Mouse (Mus musculus): Measurements from ENCODE around the gene Sphk1. TPM values are rescaled to one million over a fixed set of nuclear protein-coding genes. Genes with fewer than 3 reads are reported as not detected.

Gene Sphk1
- polyA plus RNA-seq, 1 experiment = 0.10 TPM

DNA sequence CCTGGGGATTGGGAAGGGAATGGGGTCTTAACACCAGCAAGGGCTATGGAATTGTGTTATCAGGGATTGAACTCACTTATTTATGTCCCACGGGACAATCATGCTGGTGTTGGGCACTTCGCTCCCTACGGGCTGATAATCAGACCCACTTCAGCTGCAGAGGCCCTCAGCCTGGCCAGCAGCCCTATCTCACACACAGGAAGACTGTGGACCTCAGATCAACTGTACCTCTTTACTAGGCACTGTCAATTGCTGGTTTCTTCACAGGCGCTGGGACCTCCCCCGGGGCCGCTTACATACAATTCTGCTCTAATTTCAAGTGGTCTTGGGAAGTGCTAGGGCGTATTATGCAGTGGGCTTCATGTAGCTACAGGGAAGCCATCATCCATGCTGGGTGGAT lies 6.0 kb downstream of the Sphk1 start:
- Histone ChIP-seq H3K9me3 (no peaks in the 10 kb centered on the region), H3K4me3 (replicated peaks) (peak overlapping the region; percentile 70), H3K27me3 (replicated peaks) (peaks cover 55% of the 10 kb centered on the region), H3K36me3 (replicated peaks; ENCODE audit: low read length) (peaks cover 62% of the 10 kb centered on the region), H3K4me1 (peaks cover 90% of the 10 kb centered on the region)
- TF ChIP-seq GATA1 (IDR thresholded peaks at IDR 0.05; ENCODE audit: borderline replicate concordance, low read length) (no peak), FLI1 (IDR thresholded peaks at IDR 0.05; ENCODE audit: low read length) (no peak)

DNA sequence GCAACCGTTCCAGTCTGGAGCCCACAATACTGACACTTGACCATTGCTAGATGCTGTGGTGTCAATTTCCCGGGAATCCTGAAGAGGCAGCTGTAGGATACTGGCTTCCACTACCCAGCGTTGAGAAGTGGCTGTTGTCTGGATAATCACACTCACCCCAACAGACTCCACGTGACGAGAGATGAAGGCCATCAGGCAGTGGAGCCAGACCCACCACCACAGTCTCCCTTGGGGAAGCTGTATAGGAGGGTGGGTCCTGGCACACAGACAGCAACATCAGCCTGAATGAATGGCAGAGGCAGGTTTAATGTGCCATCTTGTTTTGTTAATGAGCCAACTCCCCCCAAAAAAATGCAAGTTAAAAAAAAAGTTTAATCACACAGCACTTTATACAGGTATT lies 6.7 kb downstream of the Sphk1 start:
- Histone ChIP-seq H3K36me3 (replicated peaks; ENCODE audit: low read length) (peaks cover 69% of the 10 kb centered on the region), H3K4me1 (peaks cover 86% of the 10 kb centered on the region), H3K9me3 (no peaks in the 10 kb centered on the region), H3K4me3 (replicated peaks) (no peak overlapping the region), H3K27me3 (replicated peaks) (peaks cover 48% of the 10 kb centered on the region)
- TF ChIP-seq GATA1 (IDR thresholded peaks at IDR 0.05; ENCODE audit: borderline replicate concordance, low read length) (no peak), FLI1 (IDR thresholded peaks at IDR 0.05; ENCODE audit: low read length) (no peak)

DNA sequence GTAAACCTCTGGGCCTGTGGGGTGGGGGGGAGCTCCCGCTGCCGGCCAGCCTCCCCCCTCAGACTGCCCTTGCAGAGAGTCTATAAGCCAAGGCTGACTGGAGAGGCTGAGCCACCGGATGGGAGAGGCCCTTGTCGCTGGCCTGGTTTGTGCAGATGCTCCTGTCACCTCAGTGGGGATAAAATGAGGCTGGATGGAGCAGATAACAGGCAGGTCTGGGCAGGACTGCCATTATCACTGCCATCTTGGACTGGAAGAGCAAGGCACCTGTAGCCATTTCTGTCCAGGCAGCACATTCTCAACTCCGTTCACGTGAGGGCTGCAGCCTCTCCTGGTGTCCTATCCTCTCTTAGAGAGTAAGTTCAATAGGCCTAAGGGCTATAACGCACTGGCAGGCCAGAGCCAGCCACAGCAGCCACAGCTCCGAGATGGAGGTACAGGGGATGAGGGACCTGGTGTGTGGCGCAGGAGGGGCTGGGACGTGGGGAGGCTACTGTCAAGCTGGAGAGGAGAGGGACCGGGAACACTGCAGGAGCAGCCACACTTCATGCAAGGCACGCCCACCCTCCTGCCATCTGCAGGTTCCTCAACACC lies 7.5 kb downstream of the Sphk1 start:
- H3K27me3 ChIP-seq (replicated peaks) = peaks cover 40% of the 10 kb centered on the region
- H3K9me3 ChIP-seq = no peaks in the 10 kb centered on the region
- H3K4me3 ChIP-seq (replicated peaks) = peak overlapping the region; percentile 20
- no peak for TF ChIP-seq FLI1 (IDR thresholded peaks at IDR 0.05; ENCODE audit: low read length)
- TF ChIP-seq GATA1 (IDR thresholded peaks at IDR 0.05; ENCODE audit: borderline replicate concordance, low read length) = no peak
- peaks cover 79% of the 10 kb centered on the region for H3K4me1 ChIP-seq
- H3K36me3 ChIP-seq (replicated peaks; ENCODE audit: low read length) = peaks cover 77% of the 10 kb centered on the region

DNA sequence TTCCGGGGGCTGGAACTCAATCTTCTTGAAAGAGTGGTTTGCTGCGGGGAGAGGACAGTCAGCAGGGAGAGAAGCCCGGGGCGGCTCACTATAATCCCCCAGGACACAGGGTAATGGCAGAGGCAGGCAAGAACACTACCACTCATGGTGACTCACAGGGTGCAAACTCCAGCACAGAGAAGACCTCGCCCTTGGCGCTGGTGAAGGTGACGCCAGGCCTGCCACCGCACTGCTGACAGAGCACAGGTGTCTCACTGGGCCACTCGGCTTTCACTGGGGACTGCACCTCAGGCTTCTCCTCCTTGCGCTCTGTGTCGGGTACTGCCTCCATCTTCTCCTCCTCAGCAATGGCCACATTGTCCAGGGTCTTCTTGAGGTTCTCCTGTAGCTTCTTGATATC lies 10.5 kb downstream of the Sphk1 start:
- Histone ChIP-seq H3K9me3 (no peaks in the 10 kb centered on the region), H3K4me1 (peaks cover 65% of the 10 kb centered on the region), H3K27me3 (replicated peaks) (peaks cover 12% of the 10 kb centered on the region), H3K36me3 (replicated peaks; ENCODE audit: low read length) (peaks cover 98% of the 10 kb centered on the region), H3K4me3 (replicated peaks) (no peak overlapping the region)
- TF ChIP-seq FLI1 (IDR thresholded peaks at IDR 0.05; ENCODE audit: low read length) = no peak
- TF ChIP-seq GATA1 (IDR thresholded peaks at IDR 0.05; ENCODE audit: borderline replicate concordance, low read length) = no peak

DNA sequence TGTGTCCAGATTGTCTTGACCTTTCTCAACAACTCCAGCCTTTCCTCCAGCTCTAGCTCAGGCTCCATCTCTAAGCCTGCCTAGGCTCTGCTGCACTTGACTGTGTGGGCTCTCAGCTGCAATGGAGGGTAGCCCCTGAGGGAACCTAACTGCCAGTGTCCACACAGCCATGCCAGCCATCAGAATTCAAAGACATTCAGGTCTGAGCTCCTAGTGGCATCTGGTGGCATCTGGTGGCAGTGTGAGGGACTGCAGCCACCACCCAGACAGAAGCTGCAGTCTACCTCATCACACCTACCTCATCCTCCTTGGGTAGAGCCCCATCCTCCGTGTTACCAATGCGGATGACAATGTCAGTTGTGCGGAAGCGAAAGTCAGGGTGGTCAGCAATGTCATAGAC lies 12.4 kb downstream of the Sphk1 start:
- no peaks in the 10 kb centered on the region for H3K9me3 ChIP-seq
- H3K4me1 ChIP-seq = peaks cover 65% of the 10 kb centered on the region
- H3K36me3 ChIP-seq (replicated peaks; ENCODE audit: low read length) = peaks cover 100% of the 10 kb centered on the region
- H3K27me3 ChIP-seq (replicated peaks) = peaks cover 7% of the 10 kb centered on the region
- TF ChIP-seq FLI1 (IDR thresholded peaks at IDR 0.05; ENCODE audit: low read length) = no peak
- TF ChIP-seq GATA1 (IDR thresholded peaks at IDR 0.05; ENCODE audit: borderline replicate concordance, low read length) = no peak
- H3K4me3 ChIP-seq (replicated peaks) = no peak overlapping the region

DNA sequence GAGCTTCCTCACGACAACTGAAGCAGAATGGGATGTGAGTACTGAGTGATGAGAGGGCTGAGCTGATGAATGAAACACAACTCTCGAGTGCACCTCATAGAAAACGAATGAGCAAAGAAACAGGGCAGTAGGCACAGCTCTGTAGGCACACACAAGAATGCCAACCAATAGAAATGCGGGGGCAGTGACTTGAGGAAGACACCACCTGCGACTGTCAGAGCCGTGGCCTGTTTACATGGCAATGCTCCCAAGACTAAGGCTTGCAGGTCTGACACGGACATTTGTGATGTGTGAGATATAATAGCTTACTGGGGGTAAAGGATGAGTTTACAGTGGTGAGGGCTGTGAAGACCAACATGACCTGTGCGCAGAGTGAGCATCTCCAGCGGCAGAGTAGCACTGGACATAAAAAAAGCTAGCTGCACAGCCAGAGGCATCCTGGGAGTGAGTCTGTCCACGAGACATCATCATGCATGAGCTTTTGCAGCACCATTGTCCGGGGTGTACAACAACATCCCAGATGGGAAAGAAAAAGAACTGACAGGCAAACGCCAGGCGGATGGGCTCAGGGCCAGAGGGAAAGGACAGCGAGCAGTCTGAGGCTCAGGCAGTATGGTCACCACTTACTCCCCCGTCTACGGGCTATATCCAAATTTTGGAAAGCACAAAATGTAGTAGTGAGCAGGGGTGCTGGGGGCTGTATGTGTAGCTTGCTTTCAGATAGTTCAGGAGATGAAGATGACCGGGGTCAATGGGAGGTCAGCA lies 16.8 kb downstream of the Sphk1 start:
- H3K9me3 ChIP-seq = no peaks in the 10 kb centered on the region
- H3K36me3 ChIP-seq (replicated peaks; ENCODE audit: low read length) = peaks cover 92% of the 10 kb centered on the region
- TF ChIP-seq GATA1 (IDR thresholded peaks at IDR 0.05; ENCODE audit: borderline replicate concordance, low read length) = no peak
- TF ChIP-seq FLI1 (IDR thresholded peaks at IDR 0.05; ENCODE audit: low read length) = no peak
- H3K4me1 ChIP-seq = peaks cover 79% of the 10 kb centered on the region
- H3K4me3 ChIP-seq (replicated peaks) = no peak overlapping the region
- no peaks in the 10 kb centered on the region for H3K27me3 ChIP-seq (replicated peaks)

DNA sequence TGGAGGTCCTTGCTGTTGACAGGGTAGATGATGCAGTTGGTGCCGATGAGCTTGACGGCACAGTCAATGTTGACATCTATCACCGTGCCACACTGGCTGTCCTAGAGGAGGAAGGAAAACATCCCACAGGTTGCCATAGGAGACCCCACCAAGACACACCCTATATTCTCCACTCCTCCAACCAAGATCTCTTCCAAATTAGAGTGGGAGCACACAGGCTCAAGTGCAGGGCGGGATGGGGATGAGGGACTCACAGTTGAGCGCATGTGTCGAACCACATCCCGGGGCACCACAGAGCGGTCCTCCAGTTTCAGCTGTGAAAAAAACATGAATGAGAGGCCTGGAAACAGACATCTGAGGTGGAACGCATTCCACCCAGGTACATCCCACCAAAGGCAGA lies 18.1 kb downstream of the Sphk1 start:
- TF ChIP-seq FLI1 (IDR thresholded peaks at IDR 0.05; ENCODE audit: low read length) (no peak), GATA1 (IDR thresholded peaks at IDR 0.05; ENCODE audit: borderline replicate concordance, low read length) (no peak)
- H3K4me3 ChIP-seq (replicated peaks) = peak overlapping the region; percentile 82
- H3K27me3 ChIP-seq (replicated peaks) = no peaks in the 10 kb centered on the region
- H3K9me3 ChIP-seq = no peaks in the 10 kb centered on the region
- peaks cover 85% of the 10 kb centered on the region for H3K4me1 ChIP-seq
- H3K36me3 ChIP-seq (replicated peaks; ENCODE audit: low read length) = peaks cover 92% of the 10 kb centered on the region

DNA sequence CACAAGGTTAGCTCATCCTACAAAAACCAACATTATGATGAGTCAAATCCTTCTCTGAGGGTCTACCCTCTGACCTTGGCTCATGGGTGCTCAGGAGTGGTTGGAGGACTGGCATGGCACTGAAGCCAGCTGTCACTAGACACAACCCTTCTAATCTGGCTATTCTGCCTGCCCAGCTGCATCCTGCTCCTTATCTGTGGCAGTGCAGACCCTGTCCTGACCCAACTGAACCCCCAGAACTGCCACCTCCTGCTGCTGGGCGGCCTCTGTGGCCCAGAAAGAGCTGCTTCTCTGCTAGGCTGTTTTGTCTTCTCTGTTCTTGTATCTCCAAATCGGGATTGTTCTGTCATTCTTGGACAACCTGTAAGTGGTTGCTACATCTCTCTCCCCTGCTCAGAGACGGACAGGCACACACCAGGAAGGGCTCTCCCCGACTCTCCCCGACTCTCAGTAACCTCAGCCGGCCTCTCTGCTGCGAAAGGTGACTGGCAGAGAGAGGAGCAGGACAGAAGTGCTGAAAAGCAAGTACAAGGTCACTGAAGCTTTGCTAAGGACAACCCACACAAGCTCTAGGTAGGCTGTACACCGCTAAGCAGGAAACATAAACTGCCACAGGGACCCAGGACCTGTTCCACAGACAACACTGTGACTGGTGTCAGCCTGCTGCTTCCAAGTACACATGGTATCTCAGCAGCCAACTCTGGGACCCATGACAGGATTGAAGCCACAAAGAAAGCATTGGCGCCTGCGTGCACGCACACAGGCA lies 18.7 kb downstream of the Sphk1 start:
- peaks cover 85% of the 10 kb centered on the region for H3K4me1 ChIP-seq
- no peaks in the 10 kb centered on the region for H3K9me3 ChIP-seq
- no peaks in the 10 kb centered on the region for H3K27me3 ChIP-seq (replicated peaks)
- H3K36me3 ChIP-seq (replicated peaks; ENCODE audit: low read length) = peaks cover 91% of the 10 kb centered on the region
- H3K4me3 ChIP-seq (replicated peaks) = peak overlapping the region; percentile 82
- TF ChIP-seq GATA1 (IDR thresholded peaks at IDR 0.05; ENCODE audit: borderline replicate concordance, low read length) (peak; percentile 55; the same call in 1 of the 3 replicates), FLI1 (IDR thresholded peaks at IDR 0.05; ENCODE audit: low read length) (no peak)

DNA sequence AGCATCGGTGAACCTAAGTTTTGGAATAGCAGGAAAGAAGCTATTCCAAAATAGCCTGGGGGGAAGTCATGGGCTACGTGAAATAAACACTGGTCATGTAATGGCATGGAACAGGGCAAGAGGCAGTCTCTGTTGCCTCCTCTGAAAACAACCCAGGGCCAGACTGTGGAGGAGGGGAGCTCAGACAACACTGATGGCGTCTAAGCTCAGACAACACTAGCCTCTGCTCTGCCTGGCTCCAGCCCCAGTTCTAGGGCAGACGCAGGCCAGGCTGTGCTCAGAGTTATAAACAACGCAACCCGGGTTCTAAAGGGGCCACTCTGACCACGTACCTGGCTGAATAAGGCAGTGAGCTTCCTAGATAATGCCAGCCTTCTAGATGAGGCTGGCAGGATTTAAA lies 20.0 kb downstream of the Sphk1 start:
- TF ChIP-seq FLI1 (IDR thresholded peaks at IDR 0.05; ENCODE audit: low read length) = no peak
- TF ChIP-seq GATA1 (IDR thresholded peaks at IDR 0.05; ENCODE audit: borderline replicate concordance, low read length) = no peak
- peaks cover 80% of the 10 kb centered on the region for H3K36me3 ChIP-seq (replicated peaks; ENCODE audit: low read length)
- peaks cover 1% of the 10 kb centered on the region for H3K27me3 ChIP-seq (replicated peaks)
- H3K9me3 ChIP-seq = no peaks in the 10 kb centered on the region
- H3K4me3 ChIP-seq (replicated peaks) = peak overlapping the region; percentile 64
- peaks cover 95% of the 10 kb centered on the region for H3K4me1 ChIP-seq

DNA sequence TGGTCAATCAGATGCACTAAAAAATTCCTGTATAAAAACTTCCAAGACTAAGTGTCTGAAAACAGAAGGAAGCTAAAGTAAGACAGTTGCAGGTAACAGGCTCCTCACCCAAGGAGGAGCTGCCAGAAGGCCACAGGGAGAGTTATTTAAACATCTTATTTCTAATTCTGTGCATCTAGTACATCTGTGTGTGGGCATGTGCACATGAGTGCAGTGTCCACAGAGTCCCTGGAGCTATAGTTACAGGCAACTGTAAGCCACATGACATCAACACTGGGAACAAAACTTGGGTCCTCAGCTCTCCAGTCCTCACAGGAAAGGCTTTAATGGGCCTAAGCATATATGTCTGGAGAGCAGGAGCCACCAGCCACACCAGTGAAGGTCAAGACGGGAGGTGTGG lies 21.5 kb downstream of the Sphk1 start:
- Histone ChIP-seq H3K27me3 (replicated peaks) (peaks cover 5% of the 10 kb centered on the region), H3K4me1 (peaks cover 97% of the 10 kb centered on the region), H3K9me3 (no peaks in the 10 kb centered on the region), H3K4me3 (replicated peaks) (no peak overlapping the region), H3K36me3 (replicated peaks; ENCODE audit: low read length) (peaks cover 69% of the 10 kb centered on the region)
- TF ChIP-seq FLI1 (IDR thresholded peaks at IDR 0.05; ENCODE audit: low read length) (no peak), GATA1 (IDR thresholded peaks at IDR 0.05; ENCODE audit: borderline replicate concordance, low read length) (no peak)
